Mouse (Mus musculus) liver, adult (tissue): ENCODE data around the gene Anxa3.

Experiments
- GATA4 ChIP-seq: IDR thresholded peaks from 2 replicates; pipeline ENCODE4 v1.6.1; 2014; ENCODE audit warnings: mild to moderate bottlenecking, low read length; ENCODE audit not compliant: insufficient replicate concordance

Gene Anxa3

GRCm38 (mm10) chr5:96792936-96793718 is at the start of gene Anxa3:
Anxa3 (plus strand) TSS chr5:96793339.
- no peak for TF ChIP-seq GATA4

GRCm38 (mm10) chr5:96747195-96747984 is 45.7 kb upstream of the Anxa3 start:
- no peak for TF ChIP-seq GATA4

- TF ChIP-seq GATA4, result no peak
Measured at GRCm38 (mm10) chr5:96757615-96758014, 35.5 kb upstream of the Anxa3 start.

GRCm38 (mm10) chr5:96762021-96762420 is 31.1 kb upstream of the Anxa3 start:
- no peak for TF ChIP-seq GATA4

- TF ChIP-seq GATA4, result no peak
Measured at GRCm38 (mm10) chr5:96768846-96769471, 24.2 kb upstream of the Anxa3 start.

GRCm38 (mm10) chr5:96783506-96784288 is 9.4 kb upstream of the Anxa3 start:
- TF ChIP-seq GATA4, result no peak

GRCm38 (mm10) chr5:96785096-96785495 is 8.0 kb upstream of the Anxa3 start:
- TF ChIP-seq GATA4, result no peak

GRCm38 (mm10) chr5:96792422-96792821 is 717 bp upstream of the Anxa3 start:
- no peak for TF ChIP-seq GATA4

- no peak for TF ChIP-seq GATA4
Measured at GRCm38 (mm10) chr5:96793953-96794635, 955 bp downstream of the Anxa3 start.

- no peak for TF ChIP-seq GATA4
Measured at GRCm38 (mm10) chr5:96795752-96796151, 2.6 kb downstream of the Anxa3 start.

- TF ChIP-seq GATA4, result no peak
Measured at GRCm38 (mm10) chr5:96797465-96797864, 4.3 kb downstream of the Anxa3 start.

- no peak for TF ChIP-seq GATA4
Measured at GRCm38 (mm10) chr5:96799165-96799564, 6.0 kb downstream of the Anxa3 start.

GRCm38 (mm10) chr5:96799969-96800368 is 6.8 kb downstream of the Anxa3 start:
- TF ChIP-seq GATA4, result no peak

GRCm38 (mm10) chr5:96802185-96802584 is 9.0 kb downstream of the Anxa3 start:
- no peak for TF ChIP-seq GATA4

GRCm38 (mm10) chr5:96803091-96803490 is 10.0 kb downstream of the Anxa3 start:
- no peak for TF ChIP-seq GATA4

GRCm38 (mm10) chr5:96804304-96804703 is 11.2 kb downstream of the Anxa3 start:
- TF ChIP-seq GATA4, result no peak
